In the genomic region with DNA sequence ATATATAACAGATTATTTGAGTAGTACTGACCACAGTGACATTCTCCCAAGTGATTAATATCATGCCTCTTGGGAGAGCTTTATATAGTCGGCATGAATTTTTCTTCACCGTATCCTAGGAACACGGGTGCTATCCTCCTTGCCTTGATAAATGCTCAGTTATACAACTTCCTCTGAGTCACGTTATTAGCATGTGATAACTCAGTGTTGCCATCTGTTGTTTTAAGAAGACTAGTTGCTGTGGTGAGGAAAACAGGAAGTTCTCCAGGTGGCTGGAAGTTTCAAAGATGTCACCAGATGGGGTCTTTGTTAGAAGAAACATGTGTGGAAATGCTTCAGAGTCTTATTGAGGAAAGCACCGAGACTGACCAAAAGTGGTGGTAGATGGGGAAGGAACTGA, we compare ENCODE assay signal across 22 mouse cellular contexts. TPM values are rescaled to one million over a fixed set of nuclear protein-coding genes. Genes with fewer than 3 reads are reported as not detected.
DNase-seq lines count a peak whose midpoint lies in the region; ATAC-seq lines count a peak whose summit lies in the region.
"Had no signal": no experiment of that assay in that cellular context is flagged by ENCODE, and none has a peak within 500 bp of the region (broad histone marks: within the 10 kb centered on the region; RNA-seq: fewer than 3 reads in every experiment).

No protein-coding gene starts in this region.

- no peak overlapping the region for H3K4me3 ChIP-seq in midbrain, embryonic 11.5 days (ENCODE audit: low read depth, low read length)
- H3K4me3 ChIP-seq: forebrain, embryonic 15.5 days; heart, embryonic 13.5 days; hindbrain, embryonic 13.5 days; lung, embryonic 15.5 days; midbrain, embryonic 13.5 days had no signal

- no peak overlapping the region for H3K27ac ChIP-seq in midbrain, embryonic 11.5 days (ENCODE audit: low read depth, low read length)
- H3K27ac ChIP-seq: forebrain, embryonic 15.5 days; hindbrain, embryonic 13.5 days; lung, embryonic 15.5 days; midbrain, embryonic 13.5 days; stomach, postnatal 0 days had no signal

- ATAC-seq in hematopoietic stem cell, adult 5-6 weeks (replicated peaks in 1 of 2; ENCODE audit: insufficient read depth in 1 of 2, low FRiP score in 2 of 2, low TSS enrichment in 1 of 2, low read depth in 1 of 2, poor library complexity in 2 of 2, severe bottlenecking in 2 of 2) = peak; percentile 32 to 48; a peak in 2 of 4 replicates
- no peak for ATAC-seq in midbrain, embryonic 11.5 days (ENCODE audit: low FRiP score)
- ATAC-seq: activated CD4-positive, CD25-positive, alpha-beta regulatory T cell, adult 4 months; CD4-positive, CD25-positive, alpha-beta regulatory T cell, adult 4 months; forebrain, embryonic 15.5 days; intestine, embryonic 16.5 days; midbrain, embryonic 13.5 days had no signal

- H3K36me3 ChIP-seq in midbrain, embryonic 11.5 days (ENCODE audit: control insufficient read depth, insufficient read depth, low read length) = no peaks in the 10 kb centered on the region
- H3K36me3 ChIP-seq: forebrain, embryonic 15.5 days; heart, embryonic 13.5 days; hindbrain, embryonic 13.5 days; lung, embryonic 15.5 days; midbrain, embryonic 13.5 days had no signal

- H3K27me3 ChIP-seq in midbrain, embryonic 11.5 days (ENCODE audit: control insufficient read depth, insufficient read depth, low read length) = no peaks in the 10 kb centered on the region
- H3K27me3 ChIP-seq: forebrain, embryonic 15.5 days; heart, embryonic 13.5 days; hindbrain, embryonic 13.5 days; lung, embryonic 15.5 days; midbrain, embryonic 13.5 days had no signal

- 87% methylated on average over 5 of the region's 5 CpGs for WGBS in midbrain, embryonic 11.5 days

- H3K4me1 ChIP-seq in midbrain, embryonic 11.5 days (ENCODE audit: control insufficient read depth, insufficient read depth, low read length) = no peaks in the 10 kb centered on the region
- H3K4me1 ChIP-seq: lung, embryonic 15.5 days had no signal

- H3K4me2 ChIP-seq in midbrain, embryonic 11.5 days = no peak overlapping the region
- H3K4me2 ChIP-seq: forebrain, embryonic 15.5 days; heart, embryonic 13.5 days; hindbrain, embryonic 13.5 days; lung, embryonic 15.5 days; midbrain, embryonic 13.5 days had no signal

- no peak overlapping the region for H3K9ac ChIP-seq in midbrain, embryonic 11.5 days (ENCODE audit: low read length)
- H3K9ac ChIP-seq: forebrain, embryonic 15.5 days; heart, embryonic 13.5 days; hindbrain, embryonic 13.5 days; lung, embryonic 15.5 days; midbrain, embryonic 13.5 days had no signal

- peak; percentile 56 for DNase-seq in heart, adult 8-10 months (ENCODE audit: low spot score)
- no peak for DNase-seq in heart, postnatal 4 days
- DNase-seq in 3T3-L1 (ENCODE audit: low read depth, low spot score) = peak; percentile 83
- DNase-seq in NIH3T3 (ENCODE audit: low read depth) = peak; percentile 67
- no peak for DNase-seq in midbrain, embryonic 11.5 days (ENCODE audit: low spot score, missing footprints)
- DNase-seq in adrenal gland, adult 2 months = no peak
- DNase-seq: adrenal gland, postnatal 36 days; cerebellum, adult 18-20 months; gastrocnemius, postnatal 10 days; kidney, postnatal 25 days; liver; thymus, postnatal 25 days had no signal

- no peaks in the 10 kb centered on the region for H3K9me3 ChIP-seq in midbrain, embryonic 11.5 days (ENCODE audit: control insufficient read depth, low read length)
- H3K9me3 ChIP-seq: forebrain, embryonic 15.5 days; heart, embryonic 13.5 days; hindbrain, embryonic 13.5 days; lung, embryonic 15.5 days; midbrain, embryonic 13.5 days had no signal

RNA-seq across cellular contexts. Expression of a gene that starts 49.0 kb away (rescaled TPM):
- 10 to 100 TPM; 15.2 to 19.0 (median 16.9) TPM for total RNA-seq in heart, adult 8-10 months (2022)
- total RNA-seq in heart, postnatal 4 days (2021) = 1 to 10 TPM; 8.3 to 9.1 TPM
- 29.9 and 34.1 TPM in 2 replicates for total RNA-seq in hematopoietic stem cell, adult 5-6 weeks (2017)
- 11.5 and 15.3 TPM in 2 replicates for polyA plus RNA-seq in midbrain, embryonic 11.5 days (2014; fragmentation: Nextera tagmentation; extraction: Ambion mirVana)
- 10 to 100 TPM; 59.2 to 63.9 TPM for total RNA-seq in adrenal gland, adult 2 months (2021)
- 8.6 and 9.2 TPM in 2 replicates for polyA plus RNA-seq in adrenal gland, adult 2 months (2012; rRNA removed)

Comparison
In these comparisons a context has a peak if more than half of its experiments do, and no peak if none do; other contexts are left out.
1. DNase-seq: peak in heart, adult 8-10 months (single experiment), 3T3-L1 (single experiment) and NIH3T3 (single experiment); none in heart, postnatal 4 days (single experiment), midbrain, embryonic 11.5 days (single experiment) and adrenal gland, adult 2 months (single experiment).